Mouse (Mus musculus) naive thymus-derived CD4-positive, alpha-beta T cell, adult 5 months (primary cell): ENCODE results near the gene Gm21118. TPM values are rescaled to one million over a fixed set of nuclear protein-coding genes. Genes with fewer than 3 reads are reported as not detected.

ENCODE experiments used
- polyA plus RNA-seq: library from polyadenylated mRNA; unstranded; fragments of 100-300 nt; shearing (Covaris generic); gene quantifications from one replicate; pipeline ENCODE4 v1.2.1, GENCODE M21; 2017

Gene Gm21118
- not detected for polyA plus RNA-seq

DNA sequence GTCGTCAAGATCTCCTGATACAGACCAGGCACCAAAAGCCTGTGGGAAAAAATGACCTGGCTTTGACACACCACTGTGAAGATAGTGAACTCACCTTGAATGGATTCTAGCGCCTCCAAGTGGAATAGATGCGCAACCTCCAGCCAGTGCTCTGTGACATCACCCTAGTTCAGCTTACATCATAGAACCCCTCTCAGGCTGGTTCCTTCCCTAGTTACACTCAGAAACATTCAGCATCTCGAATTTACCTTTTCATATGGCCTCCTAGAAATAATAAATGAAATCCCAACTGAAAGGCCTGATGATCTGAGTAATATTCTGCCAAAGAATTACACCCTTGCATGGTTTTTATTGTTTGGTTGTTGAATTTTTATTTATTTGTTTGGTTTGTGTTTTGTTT, at the start of gene Gm21118:
Gene Gm21118, minus strand, starts transcription at position 101 of the 400 bp plus-strand sequence.

DNA sequence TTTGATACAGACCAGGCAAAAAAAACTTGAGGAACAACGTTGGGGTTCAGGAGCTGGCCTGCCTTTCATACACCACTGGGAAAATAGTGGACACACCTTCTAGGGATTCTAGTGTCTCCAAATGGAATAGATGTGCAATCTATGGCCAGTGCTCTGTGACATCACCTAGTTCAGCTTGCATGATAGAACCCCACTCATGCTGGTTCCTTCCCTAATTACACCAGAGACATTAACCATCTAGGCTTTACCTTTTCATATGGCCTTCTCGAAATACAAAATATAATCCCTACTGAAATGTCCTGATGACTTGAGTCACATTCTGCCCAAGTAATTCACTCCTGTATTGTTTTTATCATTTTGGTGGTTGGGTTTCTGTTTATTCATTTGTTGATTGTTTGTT, 29.7 kb upstream of the Gm21118 start, which contains the start of the genes Gm29423 and Gm29644:
Gene Gm29423, minus strand, starts transcription at position 101 of the 400 bp plus-strand sequence.
Gene Gm29644, minus strand, starts transcription at position 157 of the 400 bp plus-strand sequence.

Other genes with a start within 250 kb of the Gm21118 start
- not detected for gene Gm29423, start 29.6 kb upstream of the Gm21118 start, polyA plus RNA-seq
- gene Gm29644, start 29.7 kb upstream of the Gm21118 start, polyA plus RNA-seq, result not detected
- not detected for gene Gm20888, start 168.2 kb upstream of the Gm21118 start, polyA plus RNA-seq